Mouse (Mus musculus): Measurements from ENCODE around the gene Phtf1.

DNA sequence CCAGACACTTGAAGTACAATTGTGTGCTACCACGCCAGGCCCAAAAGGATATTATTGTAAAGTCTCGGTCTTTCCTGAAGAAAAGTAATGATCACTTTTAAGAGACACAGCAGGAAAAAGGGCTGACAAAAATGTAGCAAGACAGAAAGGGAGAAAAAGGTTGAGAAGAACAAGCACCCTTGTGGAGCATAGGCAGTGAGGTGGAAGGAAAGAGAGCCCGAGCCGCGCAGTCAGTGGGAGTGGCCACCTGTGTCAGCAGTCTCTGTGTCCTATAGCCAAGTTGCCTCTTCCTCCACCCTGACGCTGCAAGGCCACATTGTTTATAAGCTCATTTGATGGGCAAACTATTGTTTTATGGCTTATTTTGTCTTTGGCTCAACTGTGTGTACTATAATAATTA is 40.4 kb upstream of the Phtf1 start:
- TF ChIP-seq CTCF (IDR thresholded peaks at IDR 0.05; ENCODE audit: low read depth, low read length) (no peak), POLR2A (IDR thresholded peaks at IDR 0.05; ENCODE audit: extremely low read depth, insufficient read depth, low read length) (no peak)

Measured in liver, adult 2 months (tissue).